Mouse (Mus musculus): ENCODE measurements around the gene Actr1a. TPM values are rescaled to one million over a fixed set of nuclear protein-coding genes. Genes with fewer than 3 reads are reported as not detected.

The Actr1a gene
- polyA plus RNA-seq, 1 experiment, result not detected

GRCm38 (mm10) chr19:46333906-46334305, 61.6 kb downstream of the Actr1a start:
- TF ChIP-seq POLR2A (IDR thresholded peaks at IDR 0.05; ENCODE audit: insufficient read depth, low read depth, low read length) (no peak), CTCF (IDR thresholded peaks at IDR 0.05; ENCODE audit: insufficient read depth, low read depth, low read length) (no peak)
- H3K4me3 ChIP-seq (ENCODE audit: insufficient read depth, low read depth, low read length), result no peak overlapping the region
- 83% methylated on average over 3 of the region's 3 CpGs for WGBS
- no peak overlapping the region for H3K27ac ChIP-seq (ENCODE audit: insufficient read depth, low read depth, low read length)
- peaks cover 17% of the 10 kb centered on the region for H3K4me1 ChIP-seq (ENCODE audit: control insufficient read depth, insufficient read depth, low read length)

- Histone ChIP-seq H3K4me1 (ENCODE audit: control insufficient read depth, insufficient read depth, low read length) (peaks cover 17% of the 10 kb centered on the region), H3K4me3 (ENCODE audit: insufficient read depth, low read depth, low read length) (no peak overlapping the region), H3K27ac (ENCODE audit: insufficient read depth, low read depth, low read length) (no peak overlapping the region)
- WGBS, result 32% methylated on average over 7 of the region's 7 CpGs
- TF ChIP-seq CTCF (IDR thresholded peaks at IDR 0.05; ENCODE audit: insufficient read depth, low read depth, low read length), result no peak
- no peak for TF ChIP-seq POLR2A (IDR thresholded peaks at IDR 0.05; ENCODE audit: insufficient read depth, low read depth, low read length)
Observed at GRCm38 (mm10) chr19:46332721-46333339, 62.7 kb downstream of the Actr1a start.

- TF ChIP-seq POLR2A (IDR thresholded peaks at IDR 0.05; ENCODE audit: insufficient read depth, low read depth, low read length) (no peak), CTCF (IDR thresholded peaks at IDR 0.05; ENCODE audit: insufficient read depth, low read depth, low read length) (no peak)
- Histone ChIP-seq H3K27ac (ENCODE audit: insufficient read depth, low read depth, low read length) (no peak overlapping the region), H3K4me3 (ENCODE audit: insufficient read depth, low read depth, low read length) (no peak overlapping the region), H3K4me1 (ENCODE audit: control insufficient read depth, insufficient read depth, low read length) (peaks cover 17% of the 10 kb centered on the region)
- WGBS, result 81% methylated on average over 3 of the region's 3 CpGs
Observed at GRCm38 (mm10) chr19:46331936-46332335, 63.6 kb downstream of the Actr1a start.

GRCm38 (mm10) chr19:46331326-46331725, 64.2 kb downstream of the Actr1a start:
- WGBS, result 89% methylated on average over 14 of the region's 14 CpGs
- TF ChIP-seq CTCF (IDR thresholded peaks at IDR 0.05; ENCODE audit: insufficient read depth, low read depth, low read length) (no peak), POLR2A (IDR thresholded peaks at IDR 0.05; ENCODE audit: insufficient read depth, low read depth, low read length) (no peak)
- H3K27ac ChIP-seq (ENCODE audit: insufficient read depth, low read depth, low read length), result no peak overlapping the region
- H3K4me3 ChIP-seq (ENCODE audit: insufficient read depth, low read depth, low read length), result no peak overlapping the region
- peaks cover 13% of the 10 kb centered on the region for H3K4me1 ChIP-seq (ENCODE audit: control insufficient read depth, insufficient read depth, low read length)

GRCm38 (mm10) chr19:46330696-46331095, 64.9 kb downstream of the Actr1a start:
- Histone ChIP-seq H3K4me3 (ENCODE audit: insufficient read depth, low read depth, low read length) (no peak overlapping the region), H3K27ac (ENCODE audit: insufficient read depth, low read depth, low read length) (no peak overlapping the region), H3K4me1 (ENCODE audit: control insufficient read depth, insufficient read depth, low read length) (peaks cover 13% of the 10 kb centered on the region)
- TF ChIP-seq POLR2A (IDR thresholded peaks at IDR 0.05; ENCODE audit: insufficient read depth, low read depth, low read length) (no peak), CTCF (IDR thresholded peaks at IDR 0.05; ENCODE audit: insufficient read depth, low read depth, low read length) (no peak)
- WGBS, result 92% methylated on average over 12 of the region's 12 CpGs

- H3K27ac ChIP-seq (ENCODE audit: insufficient read depth, low read depth, low read length), result no peak overlapping the region
- TF ChIP-seq CTCF (IDR thresholded peaks at IDR 0.05; ENCODE audit: insufficient read depth, low read depth, low read length) (peak; percentile 84), POLR2A (IDR thresholded peaks at IDR 0.05; ENCODE audit: insufficient read depth, low read depth, low read length) (no peak)
- H3K4me3 ChIP-seq (ENCODE audit: insufficient read depth, low read depth, low read length), result no peak overlapping the region
- 5% methylated on average over 16 of the region's 16 CpGs for WGBS
- peaks cover 14% of the 10 kb centered on the region for H3K4me1 ChIP-seq (ENCODE audit: control insufficient read depth, insufficient read depth, low read length)
Observed at GRCm38 (mm10) chr19:46329951-46330350, 65.6 kb downstream of the Actr1a start.

GRCm38 (mm10) chr19:46329031-46329641, 66.4 kb downstream of the Actr1a start:
- no peak for TF ChIP-seq POLR2A (IDR thresholded peaks at IDR 0.05; ENCODE audit: insufficient read depth, low read depth, low read length)
- Histone ChIP-seq H3K27ac (ENCODE audit: insufficient read depth, low read depth, low read length) (no peak overlapping the region), H3K4me3 (ENCODE audit: insufficient read depth, low read depth, low read length) (peak overlapping the region; percentile 81), H3K4me1 (ENCODE audit: control insufficient read depth, insufficient read depth, low read length) (peaks cover 22% of the 10 kb centered on the region)
- WGBS, result 2% methylated on average over 54 of the region's 54 CpGs

- peak within 1 kb of the TSS; percentile 81 for H3K4me3 ChIP-seq (ENCODE audit: insufficient read depth, low read depth, low read length)
- H3K27ac ChIP-seq (ENCODE audit: insufficient read depth, low read depth, low read length), result peak within 1 kb of the TSS; percentile 94
- WGBS, result under 1% methylated on average over 81 of the region's 81 CpGs
- peaks cover 28% of the 10 kb centered on the region for H3K4me1 ChIP-seq (ENCODE audit: control insufficient read depth, insufficient read depth, low read length)
- TF ChIP-seq POLR2A (IDR thresholded peaks at IDR 0.05; ENCODE audit: insufficient read depth, low read depth, low read length) (peak; percentile 70), CTCF (IDR thresholded peaks at IDR 0.05; ENCODE audit: insufficient read depth, low read depth, low read length) (0 out of 2 replicates have a peak, but pooled peaks have one; percentile 2)
Observed at GRCm38 (mm10) chr19:46328081-46329030, 67.2 kb downstream of the Actr1a start, which contains the start of gene Fbxl15. TSS of gene Fbxl15 (plus strand) at chr19:46328184.
